Mouse (Mus musculus) MEL (cell line): Measurements from ENCODE around the gene Ndc80.
"Not testable (repeated sequence)": the region's sequence is repeated elsewhere in the genome, so short reads cannot be mapped to it uniquely, and the experiment has no call there.

ENCODE experiments used
- CTCF ChIP-seq, 3 experiments: IDR thresholded peaks in 2 of 3; conservative IDR thresholded peaks in 1 of 3; 2 replicates each; pipeline ENCODE4 v1.5.1; 2011 to 2012; ENCODE audit warnings: low read length in 3 of 3, low read depth in 2 of 3, mild to moderate bottlenecking in 2 of 3, improper control_type of control experiment in 1 of 3, inconsistent platforms in 1 of 3, mixed read lengths in 1 of 3, moderate library complexity in 1 of 3; ENCODE audit not compliant: control insufficient read depth in 1 of 3, insufficient read depth in 1 of 3, poor library complexity in 1 of 3, severe bottlenecking in 1 of 3
- E2F4 ChIP-seq: IDR thresholded peaks from 2 replicates; pipeline ENCODE4 v1.6.1; 2011; ENCODE audit warnings: low read depth, low read length, improper control_type of control experiment, borderline replicate concordance
- EP300 ChIP-seq, 2 experiments: IDR thresholded peaks; 2 replicates each; pipeline ENCODE4 v1.6.1; 2011; ENCODE audit warnings: improper control_type of control experiment in 2 of 2, low read length in 2 of 2, low read depth in 1 of 2, mild to moderate bottlenecking in 1 of 2
- GATA1 ChIP-seq: IDR thresholded peaks from 2 replicates; pipeline ENCODE4 v1.6.1; 2011; ENCODE audit warnings: low read depth, low read length, improper control_type of control experiment
- HCFC1 ChIP-seq: IDR thresholded peaks from 2 replicates; pipeline ENCODE4 v1.6.1; 2012; ENCODE audit warnings: low read depth, mild to moderate bottlenecking, inconsistent platforms, low read length, improper control_type of control experiment, moderate library complexity
- MAFK ChIP-seq: IDR thresholded peaks from 2 replicates; pipeline ENCODE4 v1.6.1; 2011; ENCODE audit warnings: low read depth, mild to moderate bottlenecking, low read length, improper control_type of control experiment, borderline replicate concordance
- MAZ ChIP-seq: IDR thresholded peaks from 2 replicates; pipeline ENCODE4 v1.6.1; 2012; ENCODE audit warnings: low read depth, mild to moderate bottlenecking, inconsistent platforms, low read length, improper control_type of control experiment
- POLR2A ChIP-seq, 2 experiments: IDR thresholded peaks; 2 replicates each; pipeline ENCODE4 v1.6.1; 2011 to 2012; ENCODE audit warnings: low read length in 2 of 2, mild to moderate bottlenecking in 2 of 2, control low read depth in 1 of 2, improper control_type of control experiment in 1 of 2, low read depth in 1 of 2, moderate library complexity in 1 of 2; ENCODE audit not compliant: control insufficient read depth in 1 of 2, insufficient read depth in 1 of 2, poor library complexity in 1 of 2
- TCF12 ChIP-seq: IDR thresholded peaks from 2 replicates; pipeline ENCODE4 v1.6.1; 2014; ENCODE audit warnings: low read depth, mild to moderate bottlenecking, inconsistent platforms, low read length, improper control_type of control experiment, moderate library complexity

DNA sequence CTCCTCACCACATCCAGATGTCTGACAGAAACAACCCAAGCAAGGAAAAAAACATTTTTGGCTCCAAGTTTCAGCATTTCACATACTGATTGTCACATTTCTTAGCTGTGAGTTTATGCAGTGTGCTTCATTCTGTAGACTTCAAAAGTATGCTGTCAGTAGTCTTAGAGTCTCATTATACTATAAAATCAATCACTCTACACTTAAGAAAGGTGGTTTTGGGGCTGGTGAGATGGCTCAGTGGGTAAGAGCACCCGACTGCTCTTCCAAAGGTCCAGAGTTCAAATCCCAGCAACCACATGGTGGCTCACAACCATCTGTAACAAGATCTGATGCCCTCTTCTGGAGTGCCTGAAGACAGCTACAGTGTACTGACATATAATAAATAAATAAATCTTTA lies 8.9 kb upstream of the Ndc80 start:
- TF ChIP-seq POLR2A (IDR thresholded peaks at IDR 0.05; ENCODE audit: control insufficient read depth in 1 of 2, insufficient read depth in 1 of 2, low read depth in 1 of 2, low read length in 2 of 2, poor library complexity in 1 of 2); GATA1; EP300 (IDR thresholded peaks at IDR 0.05; ENCODE audit: low read depth in 1 of 2, low read length in 2 of 2); HCFC1; MAZ; MAFK; E2F4; TCF12; CTCF (IDR thresholded peaks at IDR 0.05 in 2 of 3, conservative IDR thresholded peaks at IDR 0.05 in 1 of 3; ENCODE audit: control insufficient read depth in 1 of 3, insufficient read depth in 1 of 3, low read depth in 2 of 3, low read length in 3 of 3, poor library complexity in 1 of 3, severe bottlenecking in 1 of 3): not testable (repeated sequence)
